Mouse (Mus musculus) c-Kit-positive CD71-positive TER-119-negative erythroid progenitor cells, embryonic 14.5 days (primary cell): Measurements from ENCODE around the gene Tmem131.
"Not testable (repeated sequence)": the region's sequence is repeated elsewhere in the genome, so short reads cannot be mapped to it uniquely, and the experiment has no call there.

ENCODE experiments used
- DNase-seq: peaks from one replicate; pipeline ENCODE4 v3.0.0-alpha.2; 2013; ENCODE audit warnings: low read depth

Tmem131 gene

GRCm38 (mm10) chr1:36834090-36834489 is 109.4 kb downstream of the Tmem131 start:
- DNase-seq, result no peak

GRCm38 (mm10) chr1:36830913-36831866 is 112.3 kb downstream of the Tmem131 start:
- no peak for DNase-seq

GRCm38 (mm10) chr1:36824356-36824755 is 119.1 kb downstream of the Tmem131 start:
- no peak for DNase-seq

GRCm38 (mm10) chr1:36821918-36822317 is 121.5 kb downstream of the Tmem131 start:
- DNase-seq, result not testable (repeated sequence)

- DNase-seq, result no peak
These were observed 128.3 kb downstream of the Tmem131 start for GRCm38 (mm10) chr1:36815166-36815565.

GRCm38 (mm10) chr1:36814271-36814903 is 129.1 kb downstream of the Tmem131 start:
- no peak for DNase-seq

- no peak for DNase-seq
These were observed 130.1 kb downstream of the Tmem131 start for GRCm38 (mm10) chr1:36813415-36813814.

GRCm38 (mm10) chr1:36811806-36812205 is 131.7 kb downstream of the Tmem131 start:
- DNase-seq, result no peak

GRCm38 (mm10) chr1:36807782-36808565 is 135.5 kb downstream of the Tmem131 start:
- no peak for DNase-seq

GRCm38 (mm10) chr1:36807086-36807485 is 136.4 kb downstream of the Tmem131 start:
- no peak for DNase-seq

- no peak for DNase-seq
These were observed 137.1 kb downstream of the Tmem131 start for GRCm38 (mm10) chr1:36806181-36806905.

GRCm38 (mm10) chr1:36804833-36805232 is 138.6 kb downstream of the Tmem131 start:
- no peak for DNase-seq

GRCm38 (mm10) chr1:36804259-36804658 is 139.2 kb downstream of the Tmem131 start:
- DNase-seq, result no peak

- no peak for DNase-seq
These were observed 143.0 kb downstream of the Tmem131 start for GRCm38 (mm10) chr1:36800379-36801011.

- no peak for DNase-seq
These were observed 146.0 kb downstream of the Tmem131 start for GRCm38 (mm10) chr1:36797481-36797880.

- no peak for DNase-seq
These were observed 146.8 kb downstream of the Tmem131 start for GRCm38 (mm10) chr1:36796711-36797110.

- no peak for DNase-seq
These were observed 154.1 kb downstream of the Tmem131 start for GRCm38 (mm10) chr1:36789416-36789815.

- DNase-seq, result no peak
These were observed 157.1 kb downstream of the Tmem131 start for GRCm38 (mm10) chr1:36786377-36786776.

GRCm38 (mm10) chr1:36785238-36785641 is 158.2 kb downstream of the Tmem131 start:
- no peak for DNase-seq

GRCm38 (mm10) chr1:36784365-36785134 is 158.9 kb downstream of the Tmem131 start:
- peak; percentile 60 for DNase-seq
